Mouse (Mus musculus) midbrain, embryonic 11.5 days (tissue): ENCODE data around the gene Irx5. TPM values are rescaled to one million over a fixed set of nuclear protein-coding genes. Genes with fewer than 3 reads are reported as not detected.
A peak's percentile ranks its signal among the peaks of the same experiment; 100 is the strongest.

ENCODE experiments used
- ATAC-seq: fragments of 200-750 bp; cut with Nextera tagmentation; 2 replicates; pipeline ENCODE4 v1.8.0; 2017; ENCODE audit warnings: moderate TSS enrichment, moderate library complexity; ENCODE audit not compliant: low FRiP score
- DNase-seq: peaks from one replicate; pipeline ENCODE4 v3.0.0; 2015; ENCODE audit warnings: low spot score; ENCODE audit errors: missing footprints
- H3K27ac ChIP-seq: fragments of 300-500 bp; sonication (generic); 2 replicates; pipeline ENCODE4 v1.5.1; 2014; ENCODE audit warnings: low read depth, low read length
- H3K27me3 ChIP-seq: fragments of 300-500 bp; sonication (generic); 2 replicates; pipeline ENCODE4 v1.6.1; 2014; ENCODE audit warnings: mild to moderate bottlenecking, low read length, moderate library complexity, mixed read lengths; ENCODE audit not compliant: control insufficient read depth, insufficient read depth
- H3K36me3 ChIP-seq: fragments of 300-500 bp; sonication (generic); 2 replicates; pipeline ENCODE4 v1.6.1; 2014; ENCODE audit warnings: mild to moderate bottlenecking, low read length, moderate library complexity, mixed read lengths; ENCODE audit not compliant: control insufficient read depth, insufficient read depth
- H3K4me1 ChIP-seq: fragments of 300-500 bp; sonication (generic); 2 replicates; pipeline ENCODE4 v1.6.1; 2014; ENCODE audit warnings: low read length; ENCODE audit not compliant: control insufficient read depth, insufficient read depth
- H3K4me2 ChIP-seq: fragments of 300-500 bp; sonication (generic); 2 replicates; pipeline ENCODE4 v1.6.1; 2014; ENCODE audit warnings: mild to moderate bottlenecking, moderate library complexity
- H3K4me3 ChIP-seq: fragments of 300-500 bp; sonication (generic); 2 replicates; pipeline ENCODE4 v1.5.1; 2014; ENCODE audit warnings: low read depth, low read length
- H3K9ac ChIP-seq: fragments of 300-500 bp; sonication (generic); 2 replicates; pipeline ENCODE4 v1.6.1; 2014; ENCODE audit warnings: low read length
- H3K9me3 ChIP-seq: fragments of 300-500 bp; sonication (generic); 2 replicates; pipeline ENCODE4 v1.6.1; 2016; ENCODE audit warnings: low read length; ENCODE audit not compliant: control insufficient read depth
- WGBS: fragments of 180-500 bp; shearing (Covaris S2); extraction: QIAGEN DNeasy Blood & Tissue Kit; methylation state at CpG from one replicate; pipeline ENCODE4 v1.1.7; 2014; 5-methylcytosine and 5-hydroxymethylcytosine counted together
- polyA plus RNA-seq: library from polyadenylated mRNA; unstranded; fragments of >200 nt; fragmentation: Nextera tagmentation; extraction: Ambion mirVana; gene quantifications from 2 replicates; pipeline ENCODE4 v1.2.1, GENCODE M21; 2014

Irx5 gene
- polyA plus RNA-seq, 1 experiment from 2014 or later: 43.2 TPM

DNA sequence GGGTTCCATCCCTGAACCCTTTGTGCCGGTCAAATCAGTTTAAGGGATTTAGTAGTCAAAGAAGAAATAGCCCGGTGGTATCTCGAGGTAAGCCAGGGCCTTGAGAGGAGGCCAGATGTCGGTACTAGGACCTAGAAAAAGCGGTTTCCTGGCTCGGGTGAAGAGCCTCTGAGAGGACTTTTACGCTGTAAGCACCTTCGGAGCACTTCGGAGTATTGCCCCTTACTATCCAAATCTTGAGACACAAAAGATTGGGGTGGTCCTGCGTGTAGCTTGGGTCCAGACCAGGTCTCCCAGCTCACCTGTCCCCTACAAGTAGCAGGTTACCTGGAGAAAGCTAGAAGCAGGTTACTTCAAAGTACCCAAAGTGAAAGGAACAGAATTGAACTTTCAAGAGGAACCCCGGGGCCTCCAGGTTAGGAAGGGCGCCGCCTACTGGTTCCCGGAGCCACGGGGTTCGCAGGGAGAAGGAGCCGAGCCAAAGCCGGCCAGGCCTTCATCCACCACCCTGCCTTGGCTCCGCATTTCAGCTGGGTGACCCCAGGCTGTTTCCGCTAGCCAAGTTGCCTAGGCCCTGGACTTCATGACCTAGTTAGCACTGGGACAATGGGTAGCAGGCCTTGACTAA lies 6.8 kb downstream of the Irx5 start:
- peak overlapping the region; percentile 74 for H3K9ac ChIP-seq
- peak overlapping the region; percentile 81 for H3K4me2 ChIP-seq
- 4% methylated on average over 20 of the region's 20 CpGs for WGBS
- H3K9me3 ChIP-seq: no peaks in the 10 kb centered on the region
- H3K4me3 ChIP-seq: peak overlapping the region; percentile 56
- H3K36me3 ChIP-seq: peaks cover 4% of the 10 kb centered on the region; the same call in 1 of the 2 replicates
- DNase-seq: peak; percentile 99
- peak overlapping the region; percentile 92 for H3K27ac ChIP-seq
- H3K27me3 ChIP-seq: peaks cover 14% of the 10 kb centered on the region
- H3K4me1 ChIP-seq: peaks cover 40% of the 10 kb centered on the region
- ATAC-seq: no peak

DNA sequence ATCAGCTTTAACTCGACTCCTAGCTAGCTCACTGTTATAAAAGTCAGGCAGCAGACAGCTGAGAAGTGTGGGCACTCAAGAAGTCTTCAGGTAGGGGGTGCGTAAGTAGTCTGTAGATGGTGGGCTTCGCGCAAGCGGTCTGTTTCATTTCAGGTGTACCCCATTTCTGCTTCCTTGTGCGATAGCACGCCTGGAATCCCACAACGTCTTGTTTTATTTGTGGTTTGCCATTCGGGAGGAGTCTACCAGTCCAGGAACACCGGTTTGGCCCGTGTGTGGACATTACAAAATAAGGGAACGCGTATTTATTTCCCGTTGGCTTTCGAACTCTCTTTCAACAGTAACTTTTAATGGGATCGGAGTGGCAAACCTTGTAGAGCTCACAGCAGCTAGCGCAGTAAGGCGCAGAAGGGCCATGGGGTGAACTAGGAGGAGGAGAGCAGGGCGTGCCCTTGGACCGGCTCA lies 7.4 kb downstream of the Irx5 start:
- Histone ChIP-seq H3K9me3 (no peaks in the 10 kb centered on the region), H3K4me3 (peak overlapping the region; percentile 56), H3K4me1 (peaks cover 40% of the 10 kb centered on the region), H3K9ac (peak overlapping the region; percentile 74), H3K27ac (peak overlapping the region; percentile 44; the same call in 1 of the 2 replicates), H3K4me2 (peak overlapping the region; percentile 81), H3K36me3 (peaks cover 4% of the 10 kb centered on the region; the same call in 1 of the 2 replicates), H3K27me3 (peaks cover 14% of the 10 kb centered on the region)
- no peak for ATAC-seq
- WGBS: 10% methylated on average over 20 of the region's 20 CpGs
- DNase-seq: peak; percentile 97

DNA sequence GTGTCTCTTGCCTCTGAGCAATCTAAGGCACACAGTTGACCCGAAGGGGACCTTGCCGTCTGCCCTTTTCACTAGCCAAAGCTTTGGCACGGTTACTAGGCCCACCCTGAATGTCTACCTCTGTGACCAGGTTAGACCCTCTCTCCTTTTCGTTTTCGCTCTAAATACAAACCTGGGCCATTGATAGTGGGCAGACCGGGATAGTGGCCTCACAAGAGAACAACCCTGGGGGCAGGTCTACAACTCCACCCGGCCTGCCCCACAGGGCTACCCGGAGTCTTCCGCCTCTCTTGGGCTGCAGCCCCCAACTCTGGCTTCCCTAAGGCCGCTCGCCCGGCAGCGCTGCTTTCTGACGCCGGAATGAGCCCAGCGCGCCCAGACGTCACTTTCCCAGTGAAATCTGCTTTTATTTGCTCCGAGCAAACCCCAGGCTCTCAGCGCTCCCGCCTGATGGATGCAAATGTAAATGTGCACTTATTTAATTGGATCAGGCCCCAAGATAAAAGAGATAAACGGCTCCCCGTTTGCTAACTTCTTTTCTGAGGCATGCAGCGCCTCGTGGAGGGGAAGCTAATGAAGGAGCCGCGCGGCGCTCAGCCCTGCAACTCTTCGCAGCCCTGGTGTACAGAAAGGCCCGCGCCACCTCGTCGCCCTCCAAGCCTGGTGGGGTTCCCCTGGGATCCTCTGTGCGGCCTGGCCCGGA lies 8.0 kb downstream of the Irx5 start:
- peaks cover 14% of the 10 kb centered on the region for H3K27me3 ChIP-seq
- peak overlapping the region; percentile 56 for H3K4me3 ChIP-seq
- H3K9me3 ChIP-seq: no peaks in the 10 kb centered on the region
- H3K36me3 ChIP-seq: peaks cover 2% of the 10 kb centered on the region; the same call in 1 of the 2 replicates
- peak overlapping the region; percentile 44; the same call in 1 of the 2 replicates for H3K27ac ChIP-seq
- under 1% methylated on average over 36 of the region's 36 CpGs for WGBS
- peak overlapping the region; percentile 74 for H3K9ac ChIP-seq
- H3K4me2 ChIP-seq: peak overlapping the region; percentile 81
- H3K4me1 ChIP-seq: peaks cover 40% of the 10 kb centered on the region
- DNase-seq: no peak
- peak; percentile 19; the same call in 1 of the 2 replicates for ATAC-seq

DNA sequence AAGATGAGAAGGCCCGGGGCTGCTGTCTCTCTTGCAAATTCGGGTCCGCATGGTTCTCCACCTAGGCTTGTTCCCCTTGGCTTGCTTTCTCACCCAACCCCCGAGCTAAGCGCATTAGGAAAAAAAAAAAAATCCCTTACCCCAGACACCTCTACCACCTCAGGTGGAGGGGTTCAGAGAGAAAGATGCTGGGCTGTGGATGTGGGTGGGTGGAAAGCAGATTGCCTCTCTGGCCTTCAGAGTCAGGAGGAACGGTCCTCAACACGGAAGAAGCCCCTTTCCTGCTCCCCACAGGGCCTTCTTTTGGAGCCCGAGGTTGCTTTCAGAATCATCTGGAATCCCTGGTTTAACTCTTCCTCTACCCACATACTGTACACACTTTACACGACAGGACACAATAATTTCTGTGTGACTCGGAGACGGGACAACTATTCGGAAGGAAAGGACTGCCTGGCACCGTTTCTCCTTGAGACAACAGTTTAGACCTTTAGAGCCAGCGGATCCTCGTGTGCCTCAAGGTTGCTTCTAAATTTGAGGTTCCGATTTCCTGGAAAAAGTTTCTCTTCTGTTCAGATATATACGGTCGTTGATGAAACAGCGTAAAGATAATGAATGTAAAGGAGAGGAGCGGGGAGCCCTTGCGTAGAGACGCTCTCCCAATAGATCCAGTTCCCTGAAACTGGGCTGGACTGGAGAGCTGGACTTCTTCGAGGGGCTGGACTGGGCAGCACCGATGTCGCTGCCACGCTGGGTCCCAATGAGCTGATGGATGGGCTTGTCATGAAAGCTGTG lies 8.7 kb downstream of the Irx5 start:
- Histone ChIP-seq H3K9me3 (no peaks in the 10 kb centered on the region), H3K36me3 (no peaks in the 10 kb centered on the region), H3K4me1 (peaks cover 40% of the 10 kb centered on the region), H3K27ac (no peak overlapping the region), H3K27me3 (peaks cover 14% of the 10 kb centered on the region), H3K9ac (peak overlapping the region; percentile 74), H3K4me3 (peak overlapping the region; percentile 56), H3K4me2 (peak overlapping the region; percentile 81)
- WGBS: 14% methylated on average over 26 of the region's 26 CpGs
- ATAC-seq (no peak), DNase-seq (peak; percentile 97)

DNA sequence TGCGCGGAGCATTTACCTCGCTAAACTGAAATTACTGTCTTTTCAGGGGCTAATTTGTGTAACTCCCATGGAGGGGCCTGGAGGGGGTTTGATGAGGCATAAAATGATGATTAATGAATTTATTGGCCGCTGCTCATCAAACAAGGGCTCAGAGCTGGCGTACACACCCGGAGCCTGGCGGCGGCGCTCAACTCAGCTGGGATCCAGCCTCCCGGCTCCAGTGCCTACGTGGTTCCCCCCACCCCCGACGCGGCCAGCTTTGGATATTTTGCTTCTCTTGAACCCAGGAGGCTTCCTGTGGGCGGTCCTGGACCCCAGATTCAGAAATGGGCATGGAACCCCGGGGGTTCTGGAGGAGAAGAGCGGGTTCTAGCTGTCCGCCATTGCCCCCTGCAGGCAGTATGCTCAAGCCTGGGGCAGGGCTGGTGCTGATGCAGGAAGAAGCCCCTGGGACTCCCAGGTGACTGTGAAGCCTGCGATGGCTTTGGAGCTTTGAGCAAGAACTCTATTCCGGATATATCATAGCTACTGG lies 9.4 kb downstream of the Irx5 start:
- no peak overlapping the region for H3K27ac ChIP-seq
- no peaks in the 10 kb centered on the region for H3K9me3 ChIP-seq
- H3K36me3 ChIP-seq: no peaks in the 10 kb centered on the region
- peaks cover 14% of the 10 kb centered on the region for H3K27me3 ChIP-seq
- WGBS: 16% methylated on average over 20 of the region's 20 CpGs
- H3K9ac ChIP-seq: peak overlapping the region; percentile 74; the same call in 1 of the 2 replicates
- no peak for ATAC-seq
- H3K4me3 ChIP-seq: peak overlapping the region; percentile 56; the same call in 1 of the 2 replicates
- H3K4me1 ChIP-seq: peaks cover 40% of the 10 kb centered on the region
- DNase-seq: no peak
- H3K4me2 ChIP-seq: peak overlapping the region; percentile 81

DNA sequence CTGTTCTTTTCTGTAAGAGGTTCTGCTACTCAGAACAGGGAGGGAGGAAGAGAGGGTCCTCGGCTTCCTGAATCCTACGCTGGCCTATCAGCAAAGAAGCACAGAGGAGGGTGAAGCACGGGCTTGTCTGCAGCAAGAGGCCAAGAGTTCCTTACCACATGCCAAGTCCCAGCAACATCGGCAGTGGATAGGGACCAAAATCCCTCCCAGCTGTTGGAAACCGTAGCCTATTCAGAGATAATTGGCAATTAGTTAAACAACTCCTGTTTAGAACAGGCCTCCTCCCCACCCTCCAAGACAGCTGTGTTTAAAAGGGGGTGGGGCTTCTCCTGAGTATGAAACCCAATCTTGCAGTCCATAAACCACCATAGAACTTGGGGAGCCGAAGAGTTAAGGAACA lies 22.1 kb downstream of the Irx5 start:
- H3K9ac ChIP-seq: no peak overlapping the region
- no peak for ATAC-seq
- no peak overlapping the region for H3K4me2 ChIP-seq
- no peak for DNase-seq
- H3K4me1 ChIP-seq: no peaks in the 10 kb centered on the region
- H3K4me3 ChIP-seq: no peak overlapping the region
- H3K27me3 ChIP-seq: no peaks in the 10 kb centered on the region
- no peaks in the 10 kb centered on the region for H3K36me3 ChIP-seq
- no peaks in the 10 kb centered on the region for H3K9me3 ChIP-seq
- H3K27ac ChIP-seq: no peak overlapping the region
- WGBS: 61% methylated on average over 6 of the region's 6 CpGs

DNA sequence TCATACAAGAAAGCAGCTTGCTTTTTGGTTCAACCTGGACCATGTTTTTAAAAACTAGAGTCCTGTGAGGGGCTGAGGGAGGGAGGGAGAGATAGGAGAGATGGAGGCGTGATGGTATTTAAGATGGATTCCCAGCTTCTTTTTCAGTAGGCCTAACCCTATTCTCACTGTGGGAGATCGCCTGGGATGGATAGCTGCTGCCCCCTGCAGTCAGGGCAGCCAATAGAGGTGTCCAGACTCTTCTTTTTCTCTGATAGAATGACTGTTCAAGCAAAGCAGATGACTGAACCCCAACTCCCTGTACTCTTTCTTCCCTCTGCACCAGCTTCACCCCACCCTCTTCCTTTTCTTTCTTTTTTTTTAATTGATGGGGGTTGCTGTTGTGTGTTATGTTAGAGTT lies 23.1 kb downstream of the Irx5 start:
- H3K4me3 ChIP-seq: no peak overlapping the region
- no peak overlapping the region for H3K9ac ChIP-seq

DNA sequence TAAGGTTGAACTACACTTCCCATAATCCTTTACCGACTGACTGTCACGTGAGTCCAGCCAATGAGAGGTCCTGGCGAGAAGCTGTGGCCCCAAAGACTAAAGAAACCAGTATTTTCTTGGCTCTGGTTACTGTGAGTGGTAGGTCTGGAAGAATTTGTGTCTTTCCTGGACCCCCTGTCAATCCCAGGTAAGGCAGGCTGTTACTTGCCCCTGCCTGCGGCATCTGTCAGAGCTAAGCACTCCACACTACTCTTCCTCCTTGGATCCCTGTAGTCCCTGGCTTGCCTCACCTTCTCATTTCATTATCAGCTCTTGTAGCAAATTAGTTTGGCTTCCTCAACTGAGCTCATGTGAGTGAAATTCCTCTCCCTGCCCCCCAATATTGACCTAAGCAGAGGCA lies 30.5 kb downstream of the Irx5 start:
- H3K27ac ChIP-seq: no peak overlapping the region
- H3K27me3 ChIP-seq: no peaks in the 10 kb centered on the region
- H3K36me3 ChIP-seq: no peaks in the 10 kb centered on the region
- 78% methylated on average over 4 of the region's 4 CpGs for WGBS
- no peak overlapping the region for H3K4me2 ChIP-seq
- no peak for ATAC-seq
- H3K9ac ChIP-seq: no peak overlapping the region
- no peaks in the 10 kb centered on the region for H3K9me3 ChIP-seq
- DNase-seq: no peak
- H3K4me3 ChIP-seq: no peak overlapping the region
- H3K4me1 ChIP-seq: no peaks in the 10 kb centered on the region

More for the DNA sequence above, 23.1 kb downstream of the Irx5 start:
- no peak overlapping the region for H3K4me2 ChIP-seq
- no peaks in the 10 kb centered on the region for H3K9me3 ChIP-seq
- H3K4me1 ChIP-seq: no peaks in the 10 kb centered on the region
- H3K27ac ChIP-seq: no peak overlapping the region
- no peak for DNase-seq
- 48% methylated on average over 2 of the region's 2 CpGs for WGBS
- no peak for ATAC-seq
- H3K27me3 ChIP-seq: no peaks in the 10 kb centered on the region
- no peaks in the 10 kb centered on the region for H3K36me3 ChIP-seq
